Mouse (Mus musculus) heart, embryonic 15.5 days (tissue): ENCODE data around the gene Sprr2i. TPM values are rescaled to one million over a fixed set of nuclear protein-coding genes. Genes with fewer than 3 reads are reported as not detected.

Experiments used
- ATAC-seq: fragments of 200-750 bp; cut with Nextera tagmentation; replicated peaks from 2 replicates; pipeline ENCODE4 v1.8.0; 2017; ENCODE audit warnings: low read depth, moderate TSS enrichment; ENCODE audit not compliant: insufficient number of reproducible peaks, insufficient read depth, low FRiP score
- H3K27ac ChIP-seq: fragments of 300-500 bp; sonication (generic); 2 replicates; pipeline ENCODE4 v1.5.1; 2015; ENCODE audit warnings: mild to moderate bottlenecking, inconsistent platforms
- H3K27me3 ChIP-seq: fragments of 300-500 bp; sonication (generic); 2 replicates; pipeline ENCODE4 v1.6.1; 2015; ENCODE audit warnings: inconsistent platforms
- H3K36me3 ChIP-seq: fragments of 300-500 bp; sonication (generic); 2 replicates; pipeline ENCODE4 v1.6.1; 2015; ENCODE audit warnings: mild to moderate bottlenecking, inconsistent platforms
- H3K4me1 ChIP-seq: fragments of 300-500 bp; sonication (generic); replicated peaks from 2 replicates; pipeline ENCODE4 v1.6.1; 2015; ENCODE audit warnings: inconsistent platforms
- H3K4me2 ChIP-seq: fragments of 300-500 bp; sonication (generic); 2 replicates; pipeline ENCODE4 v1.6.1; 2015; ENCODE audit warnings: inconsistent platforms, mild to moderate bottlenecking, moderate library complexity
- H3K4me3 ChIP-seq: fragments of 300-500 bp; sonication (generic); 2 replicates; pipeline ENCODE4 v1.5.1; 2015; ENCODE audit warnings: mild to moderate bottlenecking, inconsistent platforms
- H3K9ac ChIP-seq: fragments of 300-500 bp; sonication (generic); 2 replicates; pipeline ENCODE4 v1.6.1; 2015; ENCODE audit warnings: mild to moderate bottlenecking, inconsistent platforms
- H3K9me3 ChIP-seq: fragments of 300-500 bp; sonication (generic); replicated peaks from 2 replicates; pipeline ENCODE4 v1.6.1; 2016; ENCODE audit warnings: inconsistent platforms
- WGBS: fragments of 180-500 bp; shearing (Covaris S2); methylation state at CpG from one replicate; pipeline ENCODE4 v1.1.7; 2015; ENCODE audit warnings: mixed read lengths; 5-methylcytosine and 5-hydroxymethylcytosine counted together
- polyA plus RNA-seq: library from polyadenylated mRNA; unstranded; fragments of >200 nt; fragmentation: Nextera tagmentation; extraction: Ambion mirVana; gene quantifications from 2 replicates; pipeline ENCODE4 v1.2.1, GENCODE M21; 2015

The Sprr2i gene
- polyA plus RNA-seq, result not detected in 2 replicates

DNA sequence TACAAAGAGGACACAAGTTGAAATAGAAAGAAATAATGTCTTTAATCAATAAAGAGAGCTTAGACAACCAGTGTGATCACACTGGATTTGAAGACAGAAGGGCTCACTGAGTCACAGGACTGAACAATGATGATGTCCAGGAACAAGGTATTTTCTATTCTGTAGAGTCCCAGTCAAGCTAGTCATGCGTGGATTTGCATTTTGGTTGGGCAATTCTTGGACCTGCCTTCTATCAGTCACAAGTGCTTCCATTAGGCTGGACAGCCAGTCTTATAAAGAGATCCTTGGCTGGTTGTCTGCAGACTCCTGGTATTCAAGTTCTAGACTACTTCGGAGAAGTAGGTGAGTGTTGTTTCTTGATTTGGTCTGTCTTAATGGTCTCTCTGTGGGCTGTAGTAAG lies at the start of gene Sprr2i:
Gene Sprr2i, plus strand, starts transcription at position 301 of the 400 bp plus-strand sequence.
- Histone ChIP-seq H3K4me2 (no peak within 1 kb of the TSS), H3K36me3 (no peaks in the 10 kb centered on the region), H3K9ac (no peak within 1 kb of the TSS), H3K4me1 (no peaks in the 10 kb centered on the region), H3K27me3 (no peaks in the 10 kb centered on the region), H3K9me3 (no peaks in the 10 kb centered on the region), H3K4me3 (no peak within 1 kb of the TSS), H3K27ac (no peak within 1 kb of the TSS)
- no peak for ATAC-seq
- 81% methylated on average over 2 of the region's 2 CpGs for WGBS

GRCm38 (mm10) chr3:92361619-92362018 lies 46.2 kb upstream of the Sprr2i start:
- H3K27ac ChIP-seq, result no peak overlapping the region
- H3K36me3 ChIP-seq, result no peaks in the 10 kb centered on the region
- no peaks in the 10 kb centered on the region for H3K4me1 ChIP-seq
- ATAC-seq, result no peak
- no peak overlapping the region for H3K4me3 ChIP-seq
- H3K27me3 ChIP-seq, result no peaks in the 10 kb centered on the region
- no peak overlapping the region for H3K9ac ChIP-seq
- no peaks in the 10 kb centered on the region for H3K9me3 ChIP-seq
- H3K4me2 ChIP-seq, result no peak overlapping the region

DNA sequence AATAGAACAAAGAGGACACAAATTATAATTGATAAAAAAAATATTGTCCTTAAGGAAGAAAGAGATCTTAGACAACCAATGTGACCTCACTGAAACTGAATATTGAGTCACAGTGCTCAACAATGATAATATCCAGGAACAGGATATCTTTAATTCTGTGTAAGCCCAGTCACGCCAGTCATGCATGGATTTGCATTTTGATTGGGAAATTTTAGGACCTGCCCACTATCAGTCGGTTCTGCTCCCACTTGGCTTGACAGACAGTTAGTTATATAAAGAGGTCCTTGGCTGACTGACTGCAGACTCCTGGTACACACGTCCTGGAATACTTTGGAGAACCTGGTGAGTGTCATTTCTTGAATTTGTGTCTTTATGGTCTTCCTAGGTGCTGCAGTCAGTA lies 42.9 kb upstream of the Sprr2i start, which contains the start of gene Sprr2f:
Gene Sprr2f, plus strand, starts transcription at position 301 of the 400 bp plus-strand sequence.
- no peaks in the 10 kb centered on the region for H3K9me3 ChIP-seq
- 60% methylated on average over 3 of the region's 3 CpGs for WGBS
- no peak for ATAC-seq
- no peak within 1 kb of the TSS for H3K4me2 ChIP-seq
- H3K4me1 ChIP-seq, result no peaks in the 10 kb centered on the region
- H3K27ac ChIP-seq, result no peak within 1 kb of the TSS
- no peak within 1 kb of the TSS for H3K9ac ChIP-seq
- H3K27me3 ChIP-seq, result no peaks in the 10 kb centered on the region
- H3K4me3 ChIP-seq, result no peak within 1 kb of the TSS
- no peaks in the 10 kb centered on the region for H3K36me3 ChIP-seq

GRCm38 (mm10) chr3:92373613-92374012 lies 34.2 kb upstream of the Sprr2i start:
- 74% methylated on average over 2 of the region's 2 CpGs for WGBS
- H3K9me3 ChIP-seq, result no peaks in the 10 kb centered on the region
- no peak overlapping the region for H3K4me3 ChIP-seq
- no peaks in the 10 kb centered on the region for H3K4me1 ChIP-seq
- no peak for ATAC-seq
- no peaks in the 10 kb centered on the region for H3K36me3 ChIP-seq
- H3K27ac ChIP-seq, result no peak overlapping the region
- no peaks in the 10 kb centered on the region for H3K27me3 ChIP-seq
- H3K4me2 ChIP-seq, result no peak overlapping the region
- H3K9ac ChIP-seq, result no peak overlapping the region

- Histone ChIP-seq H3K9ac (no peak within 1 kb of the TSS), H3K9me3 (no peaks in the 10 kb centered on the region), H3K27me3 (no peaks in the 10 kb centered on the region), H3K4me2 (no peak within 1 kb of the TSS), H3K4me1 (no peaks in the 10 kb centered on the region), H3K36me3 (no peaks in the 10 kb centered on the region), H3K4me3 (no peak within 1 kb of the TSS), H3K27ac (no peak within 1 kb of the TSS)
- 80% methylated on average over 1 of the region's 1 CpGs for WGBS
- no peak for ATAC-seq
These were observed 22.4 kb upstream of the Sprr2i start, which contains the start of gene Sprr2h for GRCm38 (mm10) chr3:92385385-92385784. TSS of gene Sprr2h (plus strand) at chr3:92385685.

GRCm38 (mm10) chr3:92394301-92394700 lies 13.5 kb upstream of the Sprr2i start:
- 32% methylated on average over 1 of the region's 1 CpGs for WGBS
- Histone ChIP-seq H3K4me2 (no peak overlapping the region), H3K36me3 (no peaks in the 10 kb centered on the region), H3K27me3 (no peaks in the 10 kb centered on the region), H3K9ac (no peak overlapping the region), H3K27ac (no peak overlapping the region), H3K9me3 (no peaks in the 10 kb centered on the region), H3K4me3 (no peak overlapping the region), H3K4me1 (no peaks in the 10 kb centered on the region)
- ATAC-seq, result no peak

DNA sequence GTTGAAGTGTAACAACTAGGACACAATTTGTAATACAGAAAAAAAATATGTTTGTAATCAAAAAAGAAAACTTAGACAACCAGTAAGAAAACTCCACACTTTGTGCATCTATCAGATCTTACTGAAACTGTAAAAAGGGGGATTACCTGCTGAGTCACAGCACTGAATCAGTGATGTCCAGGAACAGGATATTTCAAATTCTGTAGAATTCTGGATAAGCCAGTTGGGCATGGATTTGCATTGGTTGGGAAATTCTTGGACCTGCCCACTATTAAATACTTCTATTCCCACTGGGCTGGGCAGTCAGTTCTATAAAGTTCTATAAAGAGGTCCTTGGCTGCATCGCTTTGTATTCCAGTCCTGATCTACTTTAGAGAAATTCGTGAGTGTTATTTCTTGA lies 10.0 kb downstream of the Sprr2i start, which contains the start of gene Sprr2j-ps:
Gene Sprr2j-ps, plus strand, starts transcription at position 301 of the 400 bp plus-strand sequence.
- Histone ChIP-seq H3K9me3 (no peaks in the 10 kb centered on the region), H3K27me3 (no peaks in the 10 kb centered on the region), H3K27ac (no peak within 1 kb of the TSS), H3K4me3 (no peak within 1 kb of the TSS), H3K4me1 (no peaks in the 10 kb centered on the region), H3K36me3 (no peaks in the 10 kb centered on the region), H3K4me2 (no peak within 1 kb of the TSS), H3K9ac (no peak within 1 kb of the TSS)
- ATAC-seq, result no peak
- WGBS, result 86% methylated on average over 2 of the region's 2 CpGs

DNA sequence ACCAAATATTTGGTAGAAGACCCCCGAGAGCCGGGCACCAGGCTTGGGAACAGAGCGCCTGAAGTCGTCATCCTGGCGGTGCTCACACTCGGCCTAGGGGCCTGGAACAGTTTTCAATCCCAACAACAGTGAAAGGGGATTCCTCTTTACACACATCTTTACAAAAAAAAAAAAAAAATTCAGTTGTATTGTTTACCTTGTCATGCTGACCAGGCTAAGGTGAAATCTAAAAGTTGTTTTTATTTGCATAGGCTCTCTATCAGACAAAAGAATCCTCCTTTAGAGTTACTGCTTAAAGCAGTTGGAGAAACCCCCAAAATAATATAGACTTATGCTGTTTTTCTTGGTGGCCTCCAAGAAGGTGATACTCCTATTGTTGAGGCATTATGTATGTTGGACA lies 21.5 kb downstream of the Sprr2i start, which contains the start of gene Gm9774:
Gene Gm9774, minus strand, starts transcription at position 101 of the 400 bp plus-strand sequence.
- H3K4me3 ChIP-seq, result no peak within 1 kb of the TSS
- H3K27ac ChIP-seq, result no peak within 1 kb of the TSS
- WGBS, result 83% methylated on average over 6 of the region's 6 CpGs
- no peak for ATAC-seq
- H3K27me3 ChIP-seq, result no peaks in the 10 kb centered on the region
- H3K4me2 ChIP-seq, result no peak within 1 kb of the TSS
- no peaks in the 10 kb centered on the region for H3K9me3 ChIP-seq
- no peaks in the 10 kb centered on the region for H3K36me3 ChIP-seq
- no peaks in the 10 kb centered on the region for H3K4me1 ChIP-seq
- H3K9ac ChIP-seq, result no peak within 1 kb of the TSS

DNA sequence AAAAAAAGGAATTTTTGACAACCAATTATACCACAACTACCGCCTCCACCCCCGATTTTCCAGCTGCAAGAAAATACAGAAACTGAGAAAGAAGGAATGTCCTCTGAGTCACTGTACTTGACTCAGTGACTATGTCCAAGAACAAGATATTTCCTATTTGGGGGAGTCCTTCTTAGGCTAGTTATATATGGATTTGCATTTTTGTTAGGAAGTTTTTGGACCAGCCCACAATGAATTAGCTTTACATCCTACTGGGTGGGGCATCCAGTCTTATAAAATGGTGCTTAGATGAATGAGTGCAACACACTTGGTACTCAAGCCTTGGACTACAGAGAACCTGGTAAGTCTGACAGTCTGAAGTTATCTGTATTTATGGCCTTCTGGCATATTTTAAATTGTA lies 24.5 kb downstream of the Sprr2i start, which contains the start of gene Sprr2k:
Gene Sprr2k, plus strand, starts transcription at position 301 of the 400 bp plus-strand sequence.
- no peaks in the 10 kb centered on the region for H3K4me1 ChIP-seq
- H3K9ac ChIP-seq, result no peak within 1 kb of the TSS
- 71% methylated on average over 2 of the region's 2 CpGs for WGBS
- no peak within 1 kb of the TSS for H3K4me2 ChIP-seq
- no peak for ATAC-seq
- H3K4me3 ChIP-seq, result no peak within 1 kb of the TSS
- no peaks in the 10 kb centered on the region for H3K36me3 ChIP-seq
- H3K27ac ChIP-seq, result no peak within 1 kb of the TSS
- no peaks in the 10 kb centered on the region for H3K9me3 ChIP-seq
- H3K27me3 ChIP-seq, result no peaks in the 10 kb centered on the region

DNA sequence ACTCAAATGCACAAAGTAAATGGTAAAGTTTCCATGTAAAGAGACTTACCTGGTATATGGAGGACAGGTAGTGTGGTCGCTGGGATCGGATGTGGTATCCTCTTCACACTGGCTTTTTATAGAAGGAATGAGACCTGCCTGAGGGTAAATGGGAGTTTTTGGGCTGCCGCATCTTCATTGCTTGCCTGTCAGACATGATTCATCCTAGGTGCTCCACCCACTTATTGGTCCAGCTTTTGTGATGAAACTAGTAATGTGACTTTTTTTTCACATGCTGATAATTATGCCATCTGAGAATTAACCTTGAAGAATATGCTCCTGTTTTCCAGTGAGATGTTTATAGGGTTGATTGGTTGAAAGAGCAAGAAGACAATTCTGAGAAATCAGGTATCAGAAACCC lies 30.9 kb downstream of the Sprr2i start, which contains the start of gene Sprr1b:
Gene Sprr1b, minus strand, starts transcription at position 101 of the 400 bp plus-strand sequence.
- Histone ChIP-seq H3K4me1 (no peaks in the 10 kb centered on the region), H3K36me3 (no peaks in the 10 kb centered on the region), H3K27ac (no peak within 1 kb of the TSS), H3K9me3 (no peaks in the 10 kb centered on the region), H3K4me3 (no peak within 1 kb of the TSS), H3K4me2 (no peak within 1 kb of the TSS), H3K27me3 (no peaks in the 10 kb centered on the region), H3K9ac (no peak within 1 kb of the TSS)
- WGBS, result 80% methylated on average over 3 of the region's 3 CpGs
- no peak for ATAC-seq

- no peaks in the 10 kb centered on the region for H3K27me3 ChIP-seq
- H3K27ac ChIP-seq, result no peak overlapping the region
- no peaks in the 10 kb centered on the region for H3K36me3 ChIP-seq
- no peak overlapping the region for H3K9ac ChIP-seq
- H3K9me3 ChIP-seq, result no peaks in the 10 kb centered on the region
- H3K4me3 ChIP-seq, result no peak overlapping the region
- ATAC-seq, result no peak
- H3K4me2 ChIP-seq, result no peak overlapping the region
- no peaks in the 10 kb centered on the region for H3K4me1 ChIP-seq
- 76% methylated on average over 3 of the region's 3 CpGs for WGBS
These were observed 32.4 kb downstream of the Sprr2i start for GRCm38 (mm10) chr3:92440177-92440576.

DNA sequence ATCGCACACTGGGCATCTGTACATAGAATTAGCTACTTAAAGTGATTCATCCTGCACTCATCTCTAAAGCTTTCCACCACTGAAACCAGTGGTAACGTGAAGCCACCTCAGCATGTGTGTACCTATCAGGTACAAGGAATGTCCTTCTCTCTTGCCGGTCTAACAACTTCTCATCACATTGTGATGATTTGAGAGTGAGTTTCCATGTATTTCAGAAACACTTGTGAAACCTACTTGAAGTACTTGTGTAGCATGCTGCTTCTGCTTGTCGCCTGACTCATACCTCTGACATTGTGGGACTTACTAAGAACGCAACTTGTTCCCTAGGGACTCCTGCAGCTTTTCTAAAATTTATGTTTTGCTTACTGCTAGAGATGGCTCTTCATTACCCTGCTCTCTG lies 47.4 kb downstream of the Sprr2i start:
- Histone ChIP-seq H3K4me2 (no peak overlapping the region), H3K4me3 (no peak overlapping the region), H3K9ac (no peak overlapping the region), H3K27ac (no peak overlapping the region), H3K27me3 (no peaks in the 10 kb centered on the region), H3K4me1 (no peaks in the 10 kb centered on the region), H3K9me3 (no peaks in the 10 kb centered on the region), H3K36me3 (no peaks in the 10 kb centered on the region)
- WGBS, result 55% methylated on average over 5 of the region's 5 CpGs
- ATAC-seq, result no peak
